ENCODE assay signal across 18 mouse cellular contexts in genomic region chr11:53733824-53734223, GRCm38 (mm10). TPM values are rescaled to one million over a fixed set of nuclear protein-coding genes. Genes with fewer than 3 reads are reported as not detected.
DNase-seq lines count a peak whose midpoint lies in the region; TF ChIP-seq lines count a peak whose summit lies in the region.
"Had no signal": no experiment of that assay in that cellular context is flagged by ENCODE, and none has a peak within 500 bp of the region (broad histone marks: within the 10 kb centered on the region; RNA-seq: fewer than 3 reads in every experiment).

No protein-coding gene starts in this region.

- no peak for TF ChIP-seq EP300 in CH12.LX (IDR thresholded peaks at IDR 0.05; ENCODE audit: low read length)

- in situ Hi-C loops in CH12.LX (cut with MboI; ENCODE audit: low pct_ligation_motif_present, low pct_unique_long_range_greater_than_20kb, low sequenced_read_pairs): no loop called here

- H3K4me3 ChIP-seq in kidney, adult 2 months (ENCODE audit: insufficient read depth, low read depth, low read length): no peak overlapping the region
- H3K4me3 ChIP-seq in CH12.LX (replicated peaks in 1 of 3; ENCODE audit: low read depth in 2 of 3, low read length in 2 of 3, poor library complexity in 1 of 3): no peak overlapping the region
- H3K4me3 ChIP-seq: liver, embryonic 15.5 days; myocyte had no signal

- TF ChIP-seq RAD21 in CH12.LX (IDR thresholded peaks at IDR 0.05; ENCODE audit: low read depth, low read length): peak; percentile 12

- no peaks in the 10 kb centered on the region for H3K27me3 ChIP-seq in kidney, adult 2 months (replicated peaks; ENCODE audit: control insufficient read depth, insufficient read depth, low read length)
- H3K27me3 ChIP-seq in CH12.LX (replicated peaks): no peaks in the 10 kb centered on the region
- H3K27me3 ChIP-seq: liver, embryonic 15.5 days had no signal

- dilution Hi-C loops in CH12.LX (cut with MboI; ENCODE audit: extremely low pct_ligation_motif_present, extremely low pct_unique_long_range_greater_than_20kb, low sequenced_read_pairs): no loop called here

- intact Hi-C loops in left cerebral cortex, postnatal 14 days (cut with DNase I): no loop called here

- no peak for DNase-seq in kidney, adult 2 months
- no peak for DNase-seq in kidney, postnatal 14 days
- DNase-seq in 416B (ENCODE audit: low read depth): peak; percentile 61
- peak; percentile 58 for DNase-seq in CH12.LX (ENCODE audit: extremely low read depth)
- peak; percentile 20 for DNase-seq in c-Kit-positive CD71-positive TER-119-positive erythroid progenitor cells, embryonic 14.5 days (ENCODE audit: low spot score)
- no peak for DNase-seq in embryo, embryonic 9.5 days (ENCODE audit: extremely low spot score)
- DNase-seq in left cerebral cortex, postnatal 14 days (ENCODE audit: low spot score in 2 of 2): no peak
- no peak for DNase-seq in cerebellum, adult 9-11 months
- DNase-seq: adrenal gland, adult 8-10 months; heart, postnatal 14 days; kidney, postnatal 36 days; spleen, adult 18-20 months had no signal

- no peak overlapping the region for H3K4me2 ChIP-seq in CH12.LX (ENCODE audit: insufficient read depth, low read depth, poor library complexity, severe bottlenecking)
- H3K4me2 ChIP-seq: liver, embryonic 15.5 days had no signal

- H3K36me3 ChIP-seq in kidney, adult 2 months (ENCODE audit: control insufficient read depth, insufficient read depth, low read length): no peaks in the 10 kb centered on the region
- no peaks in the 10 kb centered on the region for H3K36me3 ChIP-seq in CH12.LX (replicated peaks in 1 of 2; ENCODE audit: control insufficient read depth in 1 of 2, insufficient read depth in 1 of 2, low read length in 1 of 2)
- H3K36me3 ChIP-seq: liver, embryonic 15.5 days had no signal

- WGBS in kidney, adult 2 months: 86% methylated on average over 7 of the region's 7 CpGs

- no peak for TF ChIP-seq POLR2A in kidney, adult 2 months (IDR thresholded peaks at IDR 0.05; ENCODE audit: low read depth, low read length)
- TF ChIP-seq POLR2A in CH12.LX (IDR thresholded peaks at IDR 0.05; ENCODE audit: low read depth, low read length): no peak

- H3K79me2 ChIP-seq in CH12.LX (replicated peaks; ENCODE audit: control insufficient read depth, extremely low read depth, insufficient read depth, poor library complexity, severe bottlenecking): no peaks in the 10 kb centered on the region

- H3K9ac ChIP-seq in CH12.LX (ENCODE audit: insufficient read depth, low read depth): no peak overlapping the region
- H3K9ac ChIP-seq: liver, embryonic 15.5 days had no signal

- 0 out of 2 replicates have a peak, but pooled peaks have one; percentile 2 for TF ChIP-seq CTCF in kidney, adult 2 months (conservative IDR thresholded peaks at IDR 0.05; ENCODE audit: insufficient read depth, insufficient read length, low read depth, low read length)
- TF ChIP-seq CTCF in CH12.LX (conservative IDR thresholded peaks at IDR 0.05 in 1 of 2, IDR thresholded peaks at IDR 0.05 in 1 of 2; ENCODE audit: low read depth in 2 of 2, low read length in 2 of 2): peak; percentile 16 to 63; a peak in 2 of 4 replicates

- no peaks in the 10 kb centered on the region for H3K4me1 ChIP-seq in kidney, adult 2 months (ENCODE audit: control insufficient read depth, insufficient read depth, low read length)
- peaks cover 8 to 38% of the 10 kb centered on the region in 2 experiments for H3K4me1 ChIP-seq in CH12.LX (ENCODE audit: control insufficient read depth in 1 of 2, insufficient read depth in 2 of 2)

- H3K9me3 ChIP-seq in CH12.LX (replicated peaks; ENCODE audit: low read length): no peaks in the 10 kb centered on the region
- H3K9me3 ChIP-seq: liver, embryonic 15.5 days had no signal

- H3K27ac ChIP-seq in kidney, adult 2 months (ENCODE audit: insufficient read depth, low read depth, low read length): no peak overlapping the region
- H3K27ac ChIP-seq in CH12.LX (ENCODE audit: insufficient read depth, low read depth): no peak overlapping the region
- H3K27ac ChIP-seq: liver, embryonic 15.5 days had no signal

TF ChIP-seq in CH12.LX, 34 proteins besides CTCF, POLR2A, EP300 and RAD21:
- TF ChIP-seq BHLHE40 (IDR thresholded peaks at IDR 0.05; ENCODE audit: low read depth, low read length): no peak
- peak; percentile 51; the same call in 1 of the 2 replicates for TF ChIP-seq MYC (IDR thresholded peaks at IDR 0.05; ENCODE audit: low read depth, low read length)
- peak; percentile 14; the same call in 1 of the 2 replicates for TF ChIP-seq MXI1 (IDR thresholded peaks at IDR 0.05; ENCODE audit: low read depth, low read length)
- peak; percentile 8; the same call in 1 of the 2 replicates for TF ChIP-seq SMC3 (IDR thresholded peaks at IDR 0.05; ENCODE audit: low read depth, low read length)
- TF ChIP-seq MEF2A (IDR thresholded peaks at IDR 0.05; ENCODE audit: borderline replicate concordance, low read depth, low read length): no peak

RNA-seq across cellular contexts. Expression of gene Il5, which starts 13.2 kb away (rescaled TPM):
- polyA plus RNA-seq in kidney, adult 2 months (2012; rRNA removed): 0.08 TPM in 1 of 2 replicates, not detected in the other
- total RNA-seq in CH12.LX (2012; rRNA removed) (not detected in 2 replicates), CH12.LX (2014; rRNA removed) (not detected in 2 replicates)
- polyA plus RNA-seq in CH12.LX (2012; ENCODE audit: insufficient read length, low read depth): not detected in 2 replicates
- total RNA-seq in left cerebral cortex, postnatal 14 days (2021): not detected
- total RNA-seq: adrenal gland, adult 8-10 months; common myeloid progenitor, adult 5-6 weeks; granulocyte monocyte progenitor cell, adult 5-6 weeks; heart, postnatal 14 days; left cerebral cortex, adult 8-10 months; megakaryocyte, adult 5-6 weeks had no signal
- polyA plus RNA-seq: liver, embryonic 15.5 days; myocyte had no signal

RNA-seq across cellular contexts. Expression of gene Rad50, which starts 26.7 kb away (rescaled TPM):
- 3.0 and 4.0 TPM in 2 replicates for polyA plus RNA-seq in kidney, adult 2 months (2012; rRNA removed)
- total RNA-seq in CH12.LX (2012; rRNA removed) (45.3 and 48.2 TPM in 2 replicates), CH12.LX (2014; rRNA removed) (36.0 and 39.6 TPM in 2 replicates)
- polyA plus RNA-seq in CH12.LX (2012; ENCODE audit: insufficient read length, low read depth): 53.6 and 55.2 TPM in 2 replicates
- total RNA-seq in left cerebral cortex, postnatal 14 days (2021): 1 to 10 TPM; 8.2 to 9.0 TPM

RNA-seq across cellular contexts. Expression of gene Irf1, which starts 36.0 kb away (rescaled TPM):
- 31.5 and 35.5 TPM in 2 replicates for polyA plus RNA-seq in kidney, adult 2 months (2012; rRNA removed)
- 46.4 and 64.9 TPM in 2 replicates for total RNA-seq in CH12.LX (2012; rRNA removed)
- total RNA-seq in CH12.LX (2014; rRNA removed): 19.8 and 23.6 TPM in 2 replicates
- 17.8 and 18.2 TPM in 2 replicates for polyA plus RNA-seq in CH12.LX (2012; ENCODE audit: insufficient read length, low read depth)
- total RNA-seq in left cerebral cortex, postnatal 14 days (2021): 1 to 10 TPM; 4.5 to 5.5 TPM

RNA-seq across cellular contexts. Expression of gene Gm17334, which starts 39.2 kb away (rescaled TPM):
- 0.91 and 1.1 TPM in 2 replicates for polyA plus RNA-seq in kidney, adult 2 months (2012; rRNA removed)
- 0.71 and 0.72 TPM in 2 replicates for total RNA-seq in CH12.LX (2012; rRNA removed)
- not detected in 2 replicates for total RNA-seq in CH12.LX (2014; rRNA removed)
- 0.47 and 0.57 TPM in 2 replicates for polyA plus RNA-seq in CH12.LX (2012; ENCODE audit: insufficient read length, low read depth)
- total RNA-seq in left cerebral cortex, postnatal 14 days (2021): under 1 TPM in 1 of 2 experiments, not detected in 1; 0.51 TPM
- total RNA-seq: heart, postnatal 14 days; megakaryocyte, adult 5-6 weeks had no signal

Comparison
In these comparisons a context has a peak if more than half of its experiments do, and no peak if none do; other contexts are left out.
1. DNase-seq: peak in 416B (single experiment), CH12.LX (single experiment) and c-Kit-positive CD71-positive TER-119-positive erythroid progenitor cells, embryonic 14.5 days (single experiment); none in kidney, adult 2 months (single experiment), kidney, postnatal 14 days (single experiment), embryo, embryonic 9.5 days (single experiment), left cerebral cortex, postnatal 14 days (0 of 2) and cerebellum, adult 9-11 months (single experiment).